Mouse (Mus musculus) CH12.LX (cell line): ENCODE results near the gene Abraxas1. TPM values are rescaled to one million over a fixed set of nuclear protein-coding genes. Genes with fewer than 3 reads are reported as not detected.

ENCODE experiments used
- DNase-seq: peaks from one replicate; pipeline ENCODE4 v3.0.0-alpha.2; 2013; ENCODE audit errors: extremely low read depth
- H3K27ac ChIP-seq: 2 replicates; pipeline ENCODE4 v1.5.1; 2012; ENCODE audit warnings: low read depth, mild to moderate bottlenecking, control low read depth, moderate library complexity; ENCODE audit not compliant: insufficient read depth
- H3K27me3 ChIP-seq: replicated peaks from 2 replicates; pipeline ENCODE3; 2012; ENCODE audit warnings: inconsistent platforms
- H3K36me3 ChIP-seq, 2 experiments: replicated peaks in 1 of 2; 2 replicates each; pipeline versions ENCODE3 to v1.6.1; 2012; ENCODE audit warnings: inconsistent platforms in 1 of 2, low read length in 1 of 2, mild to moderate bottlenecking in 1 of 2, mixed read lengths in 1 of 2, moderate library complexity in 1 of 2; ENCODE audit not compliant: control insufficient read depth in 1 of 2, insufficient read depth in 1 of 2
- H3K4me1 ChIP-seq, 2 experiments: 2 replicates each; pipeline ENCODE4 v1.6.1; 2012; ENCODE audit warnings: inconsistent platforms in 1 of 2, moderate library complexity in 1 of 2; ENCODE audit not compliant: insufficient read depth in 2 of 2, control insufficient read depth in 1 of 2
- H3K4me2 ChIP-seq: 2 replicates; pipeline ENCODE4 v1.6.1; 2012; ENCODE audit warnings: low read depth, mild to moderate bottlenecking, control low read depth; ENCODE audit not compliant: poor library complexity, insufficient read depth, severe bottlenecking
- H3K4me3 ChIP-seq, 3 experiments: fragments of 150-350 bp in 1 of 3; sonication (generic) in 1 of 3; replicated peaks in 1 of 3; 2 replicates each; pipeline versions ENCODE3 to v1.5.1; 2011 to 2012; ENCODE audit warnings: low read depth in 2 of 3, low read length in 2 of 3, mild to moderate bottlenecking in 2 of 3, moderate library complexity in 2 of 3, control low read depth in 1 of 3, improper control_type of control experiment in 1 of 3, inconsistent platforms in 1 of 3, mixed read lengths in 1 of 3; ENCODE audit not compliant: poor library complexity in 1 of 3
- H3K79me2 ChIP-seq: replicated peaks from 2 replicates; pipeline ENCODE4 v1.6.1; 2012; ENCODE audit warnings: mild to moderate bottlenecking, moderate library complexity; ENCODE audit not compliant: control insufficient read depth, poor library complexity, insufficient read depth, severe bottlenecking; ENCODE audit errors: extremely low read depth
- H3K9ac ChIP-seq: 2 replicates; pipeline ENCODE4 v1.6.1; 2012; ENCODE audit warnings: low read depth, mild to moderate bottlenecking, control low read depth, moderate library complexity; ENCODE audit not compliant: insufficient read depth
- H3K9me3 ChIP-seq: replicated peaks from 2 replicates; pipeline ENCODE3; 2012; ENCODE audit warnings: low read length, inconsistent platforms, mixed read lengths
- BHLHE40 ChIP-seq: IDR thresholded peaks from 2 replicates; pipeline ENCODE4 v1.6.1; 2011; ENCODE audit warnings: mild to moderate bottlenecking, low read depth, low read length, improper control_type of control experiment
- CTCF ChIP-seq, 2 experiments: IDR thresholded peaks in 1 of 2; conservative IDR thresholded peaks in 1 of 2; 2 replicates each; pipeline ENCODE4 v1.5.1; 2011 to 2012; ENCODE audit warnings: low read depth in 2 of 2, low read length in 2 of 2, improper control_type of control experiment in 1 of 2, inconsistent platforms in 1 of 2, mild to moderate bottlenecking in 1 of 2, moderate library complexity in 1 of 2
- EP300 ChIP-seq: IDR thresholded peaks from 2 replicates; pipeline ENCODE4 v1.6.1; 2011; ENCODE audit warnings: low read length, improper control_type of control experiment
- ETS1 ChIP-seq: conservative IDR thresholded peaks from 2 replicates; pipeline ENCODE4 v1.6.1; 2012; ENCODE audit warnings: low read depth, mild to moderate bottlenecking, inconsistent platforms, low read length, improper control_type of control experiment, moderate library complexity
- GABPA ChIP-seq: IDR thresholded peaks from 2 replicates; pipeline ENCODE4 v1.6.1; 2012; ENCODE audit warnings: low read depth, low read length, improper control_type of control experiment, inconsistent platforms; ENCODE audit not compliant: insufficient replicate concordance
- HCFC1 ChIP-seq: IDR thresholded peaks from 2 replicates; pipeline ENCODE4 v1.6.1; 2012; ENCODE audit warnings: low read depth, mild to moderate bottlenecking, inconsistent platforms, low read length, improper control_type of control experiment
- IRF4 ChIP-seq: IDR thresholded peaks from 2 replicates; pipeline ENCODE4 v1.6.1; 2014; ENCODE audit warnings: low read depth, mild to moderate bottlenecking, inconsistent platforms, low read length, improper control_type of control experiment
- JUND ChIP-seq: conservative IDR thresholded peaks from 2 replicates; pipeline ENCODE4 v1.6.1; 2011; ENCODE audit warnings: low read depth, low read length, improper control_type of control experiment
- KAT2A ChIP-seq: IDR thresholded peaks from 2 replicates; pipeline ENCODE4 v1.6.1; 2012; ENCODE audit warnings: low read length, improper control_type of control experiment, inconsistent platforms; ENCODE audit not compliant: insufficient replicate concordance
- MAFK ChIP-seq: IDR thresholded peaks from 2 replicates; pipeline ENCODE4 v1.6.1; 2011; ENCODE audit warnings: low read length, improper control_type of control experiment; ENCODE audit not compliant: insufficient replicate concordance
- MAZ ChIP-seq: IDR thresholded peaks from 2 replicates; pipeline ENCODE4 v1.6.1; 2012; ENCODE audit warnings: low read depth, mild to moderate bottlenecking, inconsistent platforms, low read length, improper control_type of control experiment, moderate library complexity
- MEF2A ChIP-seq: IDR thresholded peaks from 2 replicates; pipeline ENCODE4 v1.6.1; 2014; ENCODE audit warnings: low read depth, mild to moderate bottlenecking, inconsistent platforms, low read length, improper control_type of control experiment, borderline replicate concordance
- MXI1 ChIP-seq: IDR thresholded peaks from 2 replicates; pipeline ENCODE4 v1.6.1; 2011; ENCODE audit warnings: mild to moderate bottlenecking, low read depth, low read length, improper control_type of control experiment
- MYC ChIP-seq: IDR thresholded peaks from 2 replicates; pipeline ENCODE4 v1.6.1; 2011; ENCODE audit warnings: low read depth, mild to moderate bottlenecking, improper control_type of control experiment, low read length
- NELFE ChIP-seq: IDR thresholded peaks from 2 replicates; pipeline ENCODE4 v1.6.1; 2011; ENCODE audit warnings: low read depth, low read length, improper control_type of control experiment
- PAX5 ChIP-seq: IDR thresholded peaks from 2 replicates; pipeline ENCODE4 v1.6.1; 2012; ENCODE audit warnings: low read length, inconsistent platforms, mixed read lengths
- POLR2A ChIP-seq: IDR thresholded peaks from 2 replicates; pipeline ENCODE4 v1.6.1; 2011; ENCODE audit warnings: low read depth, mild to moderate bottlenecking, improper control_type of control experiment, low read length
- POLR2AphosphoS2 ChIP-seq: IDR thresholded peaks from 2 replicates; pipeline ENCODE4 v1.6.1; 2011; ENCODE audit warnings: low read depth, low read length, improper control_type of control experiment
- RAD21 ChIP-seq: IDR thresholded peaks from 2 replicates; pipeline ENCODE4 v1.6.1; 2011; ENCODE audit warnings: low read depth, mild to moderate bottlenecking, low read length, improper control_type of control experiment, moderate library complexity
- RCOR1 ChIP-seq: conservative IDR thresholded peaks from 2 replicates; pipeline ENCODE4 v1.6.1; 2012; ENCODE audit warnings: low read depth, mild to moderate bottlenecking, inconsistent platforms, low read length, improper control_type of control experiment
- SIN3A ChIP-seq: IDR thresholded peaks from 2 replicates; pipeline ENCODE4 v1.6.1; 2012; ENCODE audit warnings: low read length, improper control_type of control experiment, inconsistent platforms
- TCF12 ChIP-seq: IDR thresholded peaks from 2 replicates; pipeline ENCODE4 v1.6.1; 2014; ENCODE audit warnings: low read depth, mild to moderate bottlenecking, inconsistent platforms, low read length, improper control_type of control experiment
- USF1 ChIP-seq: IDR thresholded peaks from 2 replicates; pipeline ENCODE4 v1.6.1; 2014; ENCODE audit warnings: low read depth, mild to moderate bottlenecking, inconsistent platforms, low read length, improper control_type of control experiment
- USF2 ChIP-seq: conservative IDR thresholded peaks from 2 replicates; pipeline ENCODE4 v1.6.1; 2011; ENCODE audit warnings: low read depth, low read length, improper control_type of control experiment
- ZKSCAN1 ChIP-seq: IDR thresholded peaks from 2 replicates; pipeline ENCODE4 v1.6.1; 2012; ENCODE audit warnings: low read depth, inconsistent platforms, low read length, improper control_type of control experiment, borderline replicate concordance
- dilution Hi-C: fragments of 300-500 bp; cut with MboI; formaldehyde crosslinking; loops from 2 replicates; pipeline ENCODE4 v1.14.3; 2020; ENCODE audit warnings: low sequenced_read_pairs; ENCODE audit not compliant: extremely low pct_unique_long_range_greater_than_20kb, extremely low pct_ligation_motif_present
- in situ Hi-C: fragments of 300-500 bp; cut with MboI; formaldehyde crosslinking; loops from 3 replicates; pipeline ENCODE4 v1.14.3; 2019; ENCODE audit warnings: low sequenced_read_pairs, low pct_ligation_motif_present, low pct_unique_long_range_greater_than_20kb, mixed read lengths
- polyA plus RNA-seq: library from polyadenylated mRNA; unstranded; fragments of >175 nt; gene quantifications from 2 replicates; pipeline ENCODE4 v1.2.1, GENCODE M21; 2012; ENCODE audit warnings: low read depth; ENCODE audit not compliant: insufficient read length
- total RNA-seq, 2 experiments: library from RNA; depleted of rRNA; stranded (reverse); fragments of 300-350 nt in 1 of 2; fragments of >200 nt in 1 of 2; gene quantifications; 2 replicates each; pipeline ENCODE4 v1.2.3; 2012 to 2014

Gene Abraxas1
- total and polyA plus RNA-seq, 3 experiments = 13.4 to 34.9 (median 30.9) TPM

GRCm38 (mm10) chr5:100869197-100869895 is 48.6 kb upstream of the Abraxas1 start:
- dilution Hi-C loops = no loop called here
- in situ Hi-C loops = no loop called here
- no peaks in the 10 kb centered on the region for H3K36me3 ChIP-seq
- no peak overlapping the region for H3K4me2 ChIP-seq
- H3K4me3 ChIP-seq = no peak overlapping the region
- DNase-seq = no peak
- H3K27me3 ChIP-seq = no peaks in the 10 kb centered on the region
- TF ChIP-seq CTCF (conservative IDR thresholded peaks at IDR 0.05 in 1 of 2, IDR thresholded peaks at IDR 0.05 in 1 of 2; ENCODE audit: low read depth in 2 of 2, low read length in 2 of 2) = no peak
- no peak for TF ChIP-seq MEF2A
- TF ChIP-seq MYC = no peak
- no peak for TF ChIP-seq NELFE
- no peak for TF ChIP-seq KAT2A
- TF ChIP-seq POLR2A = no peak
- no peak for TF ChIP-seq USF2
- TF ChIP-seq IRF4 = no peak
- H3K9me3 ChIP-seq = peaks cover 4% of the 10 kb centered on the region
- no peak overlapping the region for H3K9ac ChIP-seq
- peaks cover 7 to 14% of the 10 kb centered on the region in 2 experiments; a peak in 3 of 4 replicates for H3K4me1 ChIP-seq
- H3K79me2 ChIP-seq = no peaks in the 10 kb centered on the region
- no peak overlapping the region for H3K27ac ChIP-seq

GRCm38 (mm10) chr5:100866183-100866582 is 45.4 kb upstream of the Abraxas1 start:
- Histone ChIP-seq H3K27ac (no peak overlapping the region), H3K9ac (no peak overlapping the region), H3K79me2 (no peaks in the 10 kb centered on the region), H3K4me2 (no peak overlapping the region), H3K27me3 (no peaks in the 10 kb centered on the region), H3K36me3 (no peaks in the 10 kb centered on the region), H3K4me1 (peaks cover 3 to 5% of the 10 kb centered on the region in 2 experiments; a peak in 2 of 4 replicates), H3K4me3 (no peak overlapping the region), H3K9me3 (peaks cover 4% of the 10 kb centered on the region)
- in situ Hi-C loops (no loop called here), dilution Hi-C loops (no loop called here)
- no peak for DNase-seq
- no peak for TF ChIP-seq MXI1
- no peak for TF ChIP-seq USF2
- no peak for TF ChIP-seq PAX5
- no peak for TF ChIP-seq MAFK
- TF ChIP-seq GABPA = no peak
- TF ChIP-seq HCFC1 = no peak
- TF ChIP-seq ETS1 = no peak
- TF ChIP-seq ZKSCAN1 = no peak
- TF ChIP-seq JUND = no peak
- no peak for TF ChIP-seq POLR2A
- TF ChIP-seq EP300 = no peak
- TF ChIP-seq TCF12 = no peak
- no peak for TF ChIP-seq USF1
- TF ChIP-seq RAD21 = no peak
- no peak for TF ChIP-seq POLR2AphosphoS2
- TF ChIP-seq SIN3A = no peak
- no peak for TF ChIP-seq KAT2A
- no peak for TF ChIP-seq RCOR1
- no peak for TF ChIP-seq MAZ
- TF ChIP-seq BHLHE40 = no peak
